In genomic region chr10:77464181-77464936, GRCm38 (mm10) we compare ENCODE assay signal across 8 mouse cellular contexts. TPM values are rescaled to one million over a fixed set of nuclear protein-coding genes. Genes with fewer than 3 reads are reported as not detected.
A peak's percentile ranks its signal among the peaks of the same experiment; 100 is the strongest.
DNase-seq lines count a peak whose midpoint lies in the region; ATAC-seq lines count a peak whose summit lies in the region.

No protein-coding gene starts in this region.

- H3K36me3 ChIP-seq in midbrain, embryonic 10.5 days, result no peaks in the 10 kb centered on the region
- no peaks in the 10 kb centered on the region for H3K36me3 ChIP-seq in midbrain, embryonic 13.5 days
- H3K36me3 ChIP-seq in kidney, embryonic 16.5 days (ENCODE audit: insufficient read depth, low read length), result no peaks in the 10 kb centered on the region

- H3K27ac ChIP-seq in midbrain, embryonic 10.5 days (replicated peaks), result 0 out of 2 replicates have a peak overlapping the region, but pooled peaks have one; percentile 23
- H3K27ac ChIP-seq in midbrain, embryonic 13.5 days, result no peak overlapping the region
- no peak overlapping the region for H3K27ac ChIP-seq in kidney, embryonic 16.5 days (ENCODE audit: low read length)

- no peaks in the 10 kb centered on the region for H3K9me3 ChIP-seq in midbrain, embryonic 10.5 days (replicated peaks)
- H3K9me3 ChIP-seq in midbrain, embryonic 13.5 days, result no peaks in the 10 kb centered on the region
- no peaks in the 10 kb centered on the region for H3K9me3 ChIP-seq in kidney, embryonic 16.5 days (ENCODE audit: low read length)

- WGBS in midbrain, embryonic 10.5 days, result 85% methylated on average over 10 of the region's 10 CpGs
- WGBS in midbrain, embryonic 13.5 days, result 76% methylated on average over 10 of the region's 10 CpGs
- WGBS in kidney, embryonic 16.5 days, result 72% methylated on average over 10 of the region's 10 CpGs

- no peak for ATAC-seq in midbrain, embryonic 13.5 days
- ATAC-seq in kidney, embryonic 16.5 days (ENCODE audit: low FRiP score, low TSS enrichment), result peak; percentile 9; the same call in 1 of the 2 replicates

- no peak overlapping the region for H3K4me2 ChIP-seq in midbrain, embryonic 13.5 days (replicated peaks)
- H3K4me2 ChIP-seq in kidney, embryonic 16.5 days (replicated peaks; ENCODE audit: low read depth, low read length), result no peak overlapping the region

- peaks cover 2% of the 10 kb centered on the region; the same call in 1 of the 2 replicates for H3K4me1 ChIP-seq in midbrain, embryonic 10.5 days
- H3K4me1 ChIP-seq in midbrain, embryonic 13.5 days (replicated peaks), result no peaks in the 10 kb centered on the region
- H3K4me1 ChIP-seq in kidney, embryonic 16.5 days (ENCODE audit: insufficient read depth, low read length), result 0 out of 2 replicates have a peak, but pooled peaks cover 2% of the 10 kb centered on the region

- no peak overlapping the region for H3K4me3 ChIP-seq in midbrain, embryonic 10.5 days
- no peak overlapping the region for H3K4me3 ChIP-seq in midbrain, embryonic 13.5 days (replicated peaks)
- no peak overlapping the region for H3K4me3 ChIP-seq in kidney, embryonic 16.5 days (ENCODE audit: low read length)

- no peak overlapping the region for H3K9ac ChIP-seq in midbrain, embryonic 13.5 days (replicated peaks)
- no peak overlapping the region for H3K9ac ChIP-seq in kidney, embryonic 16.5 days (replicated peaks; ENCODE audit: low read length)

- no peaks in the 10 kb centered on the region for H3K27me3 ChIP-seq in midbrain, embryonic 10.5 days (ENCODE audit: low read depth, poor library complexity, severe bottlenecking)
- H3K27me3 ChIP-seq in midbrain, embryonic 13.5 days, result no peaks in the 10 kb centered on the region
- H3K27me3 ChIP-seq in kidney, embryonic 16.5 days (ENCODE audit: insufficient read depth, low read length), result no peaks in the 10 kb centered on the region

- DNase-seq in midbrain, embryonic 10.5 days (ENCODE audit: low spot score), result no peak
- peak; percentile 83 to 93 for DNase-seq in adrenal gland, adult (ENCODE audit: inconsistent age in 2 of 2, low spot score in 1 of 2)
- peak; percentile 70 to 83 for DNase-seq in cerebellum, postnatal 14 days
- peak; percentile 61 for DNase-seq in ovary, adult 18-20 months (ENCODE audit: low spot score)
- DNase-seq in embryo, embryonic 9.5 days (ENCODE audit: extremely low spot score), result no peak
- no peak for DNase-seq in frontal cortex, postnatal 36 days (ENCODE audit: low spot score in 2 of 2)

RNA-seq across cellular contexts. Expression of gene Adarb1, which starts 46.3 kb away (rescaled TPM):
- polyA plus RNA-seq in midbrain, embryonic 10.5 days (2016; fragmentation: Nextera tagmentation; extraction: Ambion mirVana), result 6.0 and 6.1 TPM in 2 replicates
- 10.0 and 10.9 TPM in 2 replicates for polyA plus RNA-seq in midbrain, embryonic 13.5 days (2015; fragmentation: Nextera tagmentation; extraction: Ambion mirVana)
- polyA plus RNA-seq in kidney, embryonic 16.5 days (2015; fragmentation: Nextera tagmentation; extraction: Ambion mirVana), result 7.9 and 8.7 TPM in 2 replicates

RNA-seq across cellular contexts. Expression of gene Fam207a, which starts 51.2 kb away (rescaled TPM):
- 42.3 and 45.2 TPM in 2 replicates for polyA plus RNA-seq in midbrain, embryonic 10.5 days (2016; fragmentation: Nextera tagmentation; extraction: Ambion mirVana)
- polyA plus RNA-seq in midbrain, embryonic 13.5 days (2015; fragmentation: Nextera tagmentation; extraction: Ambion mirVana), result 38.5 and 41.6 TPM in 2 replicates
- 36.5 and 36.6 TPM in 2 replicates for polyA plus RNA-seq in kidney, embryonic 16.5 days (2015; fragmentation: Nextera tagmentation; extraction: Ambion mirVana)

Comparison
In these comparisons a context has a peak if more than half of its experiments do, and no peak if none do; other contexts are left out.
1. DNase-seq: peak in adrenal gland, adult (2 of 2), cerebellum, postnatal 14 days (2 of 2) and ovary, adult 18-20 months (single experiment); none in midbrain, embryonic 10.5 days (single experiment), embryo, embryonic 9.5 days (single experiment) and frontal cortex, postnatal 36 days (0 of 2).